Mouse (Mus musculus): ENCODE measurements at regions not wholly inside any gene's neighbourhood (a gene's known extent, or its start where the extent isn't known, plus 50 kb on each side); places are given as distances from the start of the nearest gene placed in this dataset.
A peak's percentile ranks its signal among the peaks of the same experiment; 100 is the strongest.

- peak; percentile 64 for DNase-seq
These were observed 493.1 kb upstream of the Fat3 start for GRCm38 (mm10) chr9:16994169-16994568.

GRCm38 (mm10) chr9:16988114-16988513 lies 487.0 kb upstream of the Fat3 start:
- DNase-seq: no peak

GRCm38 (mm10) chr9:16977321-16977720 lies 476.2 kb upstream of the Fat3 start:
- DNase-seq: peak; percentile 50

- DNase-seq: no peak
These were observed 469.3 kb upstream of the Fat3 start for GRCm38 (mm10) chr9:16970373-16970772.

GRCm38 (mm10) chr9:16933602-16934001 lies 432.5 kb upstream of the Fat3 start:
- DNase-seq: peak; percentile 6

GRCm38 (mm10) chr9:16931586-16931985 lies 430.5 kb upstream of the Fat3 start:
- DNase-seq: no peak

- no peak for DNase-seq
These were observed 425.4 kb upstream of the Fat3 start for GRCm38 (mm10) chr9:16926315-16926984.

- DNase-seq: no peak
These were observed 424.2 kb upstream of the Fat3 start for GRCm38 (mm10) chr9:16925279-16925678.

- DNase-seq: no peak
These were observed 405.1 kb upstream of the Fat3 start for GRCm38 (mm10) chr9:16906155-16906554.

GRCm38 (mm10) chr9:16899060-16899459 lies 398.0 kb upstream of the Fat3 start:
- no peak for DNase-seq

- no peak for DNase-seq
These were observed 351.5 kb upstream of the Fat3 start for GRCm38 (mm10) chr9:16852458-16853026.

GRCm38 (mm10) chr9:16808494-16808893 lies 307.4 kb upstream of the Fat3 start:
- DNase-seq: no peak

- no peak for DNase-seq
These were observed 271.8 kb upstream of the Fat3 start for GRCm38 (mm10) chr9:16772867-16773266.

- DNase-seq: no peak
These were observed 226.6 kb upstream of the Fat3 start for GRCm38 (mm10) chr9:16727653-16728052.

GRCm38 (mm10) chr9:16702431-16702830 lies 201.3 kb upstream of the Fat3 start:
- no peak for DNase-seq

- no peak for DNase-seq
These were observed 160.4 kb upstream of the Fat3 start for GRCm38 (mm10) chr9:16661527-16661926.

- DNase-seq: no peak
These were observed 159.9 kb upstream of the Fat3 start for GRCm38 (mm10) chr9:16660940-16661339.

Data from kidney, postnatal 10 days (tissue).